Mouse (Mus musculus) limb, embryonic 12.5 days (tissue): ENCODE results near the gene Zcchc12. TPM values are rescaled to one million over a fixed set of nuclear protein-coding genes. Genes with fewer than 3 reads are reported as not detected.

Experiments used
- ATAC-seq: fragments of 200-750 bp; cut with Nextera tagmentation; 2 replicates; pipeline ENCODE4 v1.8.0; 2017; ENCODE audit warnings: low read depth, moderate TSS enrichment; ENCODE audit not compliant: insufficient number of reproducible peaks, insufficient read depth, low FRiP score, low TSS enrichment
- H3K27ac ChIP-seq: fragments of 300-500 bp; sonication (generic); 2 replicates; pipeline ENCODE4 v1.5.1; 2016; ENCODE audit warnings: mild to moderate bottlenecking, moderate library complexity
- H3K27me3 ChIP-seq: fragments of 300-500 bp; sonication (generic); 2 replicates; pipeline ENCODE4 v1.6.1; 2016; ENCODE audit warnings: mild to moderate bottlenecking, moderate library complexity
- H3K36me3 ChIP-seq: fragments of 300-500 bp; sonication (generic); 2 replicates; pipeline ENCODE4 v1.6.1; 2016; ENCODE audit warnings: mild to moderate bottlenecking, moderate library complexity
- H3K4me1 ChIP-seq: fragments of 300-500 bp; sonication (generic); replicated peaks from 2 replicates; pipeline ENCODE4 v1.6.1; 2016
- H3K4me2 ChIP-seq: fragments of 300-500 bp; sonication (generic); 2 replicates; pipeline ENCODE4 v1.6.1; 2016; ENCODE audit warnings: mild to moderate bottlenecking, moderate library complexity
- H3K4me3 ChIP-seq: fragments of 300-500 bp; sonication (generic); replicated peaks from 2 replicates; pipeline ENCODE4 v1.5.1; 2016; ENCODE audit warnings: mild to moderate bottlenecking
- H3K9ac ChIP-seq: fragments of 300-500 bp; sonication (generic); replicated peaks from 2 replicates; pipeline ENCODE4 v1.6.1; 2016; ENCODE audit warnings: mild to moderate bottlenecking, moderate library complexity
- H3K9me3 ChIP-seq: fragments of 300-500 bp; sonication (generic); 2 replicates; pipeline ENCODE4 v1.6.1; 2016; ENCODE audit warnings: mild to moderate bottlenecking, moderate library complexity
- WGBS: fragments of 180-500 bp; shearing (Covaris S2); methylation state at CpG from one replicate; pipeline ENCODE4 v1.1.7; 2016; 5-methylcytosine and 5-hydroxymethylcytosine counted together
- polyA plus RNA-seq: library from polyadenylated mRNA; unstranded; fragments of >200 nt; fragmentation: Nextera tagmentation; extraction: Ambion mirVana; gene quantifications from 2 replicates; pipeline ENCODE4 v1.2.1, GENCODE M21; 2016

Zcchc12 gene
- polyA plus RNA-seq, 1 experiment from 2014 or later: 14.3 TPM

GRCm38 (mm10) chrX:36225777-36226176 is 30.1 kb downstream of the Zcchc12 start:
- Histone ChIP-seq H3K9ac (no peak overlapping the region), H3K27me3 (no peaks in the 10 kb centered on the region), H3K9me3 (no peaks in the 10 kb centered on the region), H3K4me2 (no peak overlapping the region), H3K4me3 (no peak overlapping the region), H3K36me3 (no peaks in the 10 kb centered on the region), H3K27ac (no peak overlapping the region), H3K4me1 (no peaks in the 10 kb centered on the region)
- 25% methylated on average over 7 of the region's 7 CpGs for WGBS
- no peak for ATAC-seq

DNA sequence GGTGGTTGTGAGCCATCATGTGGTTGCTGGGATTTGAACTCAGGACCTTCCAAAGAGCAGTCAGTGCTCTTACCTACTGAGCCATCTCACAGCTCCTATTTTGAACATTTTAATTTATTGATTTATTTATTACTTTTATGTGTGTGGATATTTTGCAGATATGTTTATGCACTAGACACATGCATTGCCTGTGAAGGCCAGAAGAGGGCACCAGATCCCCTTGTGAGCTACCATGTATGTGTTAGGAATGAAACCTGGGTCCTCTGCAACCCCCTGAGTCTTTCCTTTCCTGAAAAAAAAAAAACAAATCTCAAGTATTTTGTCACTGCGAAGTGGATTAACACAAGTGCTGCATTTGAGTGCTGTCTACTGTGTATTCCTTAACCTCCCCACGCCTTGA is 30.9 kb downstream of the Zcchc12 start:
- ATAC-seq: no peak
- no peaks in the 10 kb centered on the region for H3K9me3 ChIP-seq
- no peaks in the 10 kb centered on the region for H3K36me3 ChIP-seq
- H3K27me3 ChIP-seq: no peaks in the 10 kb centered on the region
- no peak overlapping the region for H3K9ac ChIP-seq
- H3K4me2 ChIP-seq: no peak overlapping the region
- no peak overlapping the region for H3K27ac ChIP-seq
- WGBS: 43% methylated on average over 2 of the region's 2 CpGs
- H3K4me1 ChIP-seq: no peaks in the 10 kb centered on the region
- no peak overlapping the region for H3K4me3 ChIP-seq

- no peak for ATAC-seq
- Histone ChIP-seq H3K9ac (no peak overlapping the region), H3K27me3 (no peaks in the 10 kb centered on the region), H3K4me1 (no peaks in the 10 kb centered on the region), H3K4me2 (no peak overlapping the region), H3K4me3 (no peak overlapping the region), H3K9me3 (no peaks in the 10 kb centered on the region), H3K27ac (no peak overlapping the region), H3K36me3 (no peaks in the 10 kb centered on the region)
- WGBS: 78% methylated on average over 7 of the region's 7 CpGs
Measured at GRCm38 (mm10) chrX:36228861-36229260, 33.2 kb downstream of the Zcchc12 start.

- H3K4me3 ChIP-seq: no peak overlapping the region
- no peak overlapping the region for H3K27ac ChIP-seq
- H3K4me2 ChIP-seq: no peak overlapping the region
- ATAC-seq: no peak
- H3K36me3 ChIP-seq: no peaks in the 10 kb centered on the region
- H3K9me3 ChIP-seq: no peaks in the 10 kb centered on the region
- no peaks in the 10 kb centered on the region for H3K4me1 ChIP-seq
- no peak overlapping the region for H3K9ac ChIP-seq
- WGBS: 74% methylated on average over 2 of the region's 2 CpGs
- no peaks in the 10 kb centered on the region for H3K27me3 ChIP-seq
Measured at GRCm38 (mm10) chrX:36229273-36229672, 33.6 kb downstream of the Zcchc12 start.

DNA sequence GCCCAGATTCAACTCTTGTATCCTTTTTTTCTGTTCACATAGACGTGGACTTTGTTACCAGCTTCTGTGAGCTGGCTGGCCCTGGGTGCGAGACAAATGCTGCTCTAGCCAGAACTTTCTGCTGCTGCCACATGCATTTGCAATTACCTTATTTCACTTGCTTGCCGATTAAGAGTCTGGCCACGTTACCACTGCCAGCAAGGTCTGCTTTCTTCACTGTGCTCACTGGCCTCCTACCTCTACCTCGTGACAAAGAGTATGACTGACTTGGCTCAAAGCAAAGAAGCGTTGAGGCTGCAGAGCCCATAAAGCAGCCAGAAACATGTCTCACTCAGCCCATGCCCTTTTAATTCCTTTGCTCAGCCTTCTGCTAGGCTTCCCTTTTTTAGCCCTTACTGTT is 39.9 kb downstream of the Zcchc12 start:
- Histone ChIP-seq H3K27me3 (no peaks in the 10 kb centered on the region), H3K4me2 (no peak overlapping the region), H3K4me3 (no peak overlapping the region), H3K9ac (no peak overlapping the region), H3K27ac (no peak overlapping the region), H3K4me1 (no peaks in the 10 kb centered on the region), H3K9me3 (no peaks in the 10 kb centered on the region), H3K36me3 (no peaks in the 10 kb centered on the region)
- no peak for ATAC-seq
- 75% methylated on average over 6 of the region's 6 CpGs for WGBS

Other genes starting within 250 kb of the Zcchc12 start
- gene Il13ra1, start 83.8 kb upstream of the Zcchc12 start, polyA plus RNA-seq: 4.1 and 5.1 TPM in 2 replicates
- gene Lonrf3, start 132.4 kb downstream of the Zcchc12 start, polyA plus RNA-seq: 0.31 TPM in 1 of 2 replicates, not detected in the other
- gene Gm6268, start 205.4 kb downstream of the Zcchc12 start, polyA plus RNA-seq: not detected in 2 replicates